Mouse (Mus musculus) thymus, adult 2 months (tissue): Measurements from ENCODE around the gene Sf3a3. TPM values are rescaled to one million over a fixed set of nuclear protein-coding genes. Genes with fewer than 3 reads are reported as not detected.

Experiments used
- DNase-seq: peaks from one replicate; pipeline ENCODE4 v3.0.0; 2021
- H3K27ac ChIP-seq: fragments of 200-500 bp; 2 replicates; pipeline ENCODE4 v1.5.1; 2012; ENCODE audit warnings: low read length, control low read depth; ENCODE audit not compliant: control insufficient read depth, insufficient read depth
- H3K27me3 ChIP-seq: fragments of 200-500 bp; 2 replicates; pipeline ENCODE4 v1.6.1; 2012; ENCODE audit warnings: mild to moderate bottlenecking, low read length, moderate library complexity, mixed read lengths; ENCODE audit not compliant: control insufficient read depth, insufficient read depth
- H3K36me3 ChIP-seq: fragments of 200-500 bp; 2 replicates; pipeline ENCODE4 v1.6.1; 2012; ENCODE audit warnings: mild to moderate bottlenecking, low read length, moderate library complexity; ENCODE audit not compliant: control insufficient read depth, insufficient read depth
- H3K4me1 ChIP-seq: fragments of 200-500 bp; replicated peaks from 2 replicates; pipeline ENCODE4 v1.6.1; 2012; ENCODE audit warnings: low read length; ENCODE audit not compliant: control insufficient read depth, insufficient read depth
- H3K4me3 ChIP-seq: fragments of 200-500 bp; 2 replicates; pipeline ENCODE4 v1.5.1; 2012; ENCODE audit warnings: mild to moderate bottlenecking, low read length, control low read depth, moderate library complexity; ENCODE audit not compliant: control insufficient read depth, insufficient read depth
- CTCF ChIP-seq: fragments of 200-500 bp; IDR thresholded peaks from 2 replicates; pipeline ENCODE4 v1.5.1; 2012; ENCODE audit warnings: mild to moderate bottlenecking, control low read depth, low read length, moderate library complexity, borderline replicate concordance; ENCODE audit not compliant: control insufficient read depth, poor library complexity, insufficient read depth; ENCODE audit errors: extremely low read depth
- POLR2A ChIP-seq: fragments of 200-500 bp; IDR thresholded peaks from 2 replicates; pipeline ENCODE4 v1.6.1; 2012; ENCODE audit warnings: mild to moderate bottlenecking, low read length, control low read depth, moderate library complexity; ENCODE audit not compliant: control insufficient read depth, poor library complexity, insufficient read depth; ENCODE audit errors: extremely low read depth
- WGBS: fragments of 180-500 bp; shearing (Covaris S2); methylation state at CpG from one replicate; pipeline ENCODE4 v1.1.7; 2018; 5-methylcytosine and 5-hydroxymethylcytosine counted together
- polyA plus RNA-seq: library from polyadenylated mRNA; depleted of rRNA; stranded (reverse); fragments of >200 nt; gene quantifications from 2 replicates; pipeline ENCODE4 v1.2.3, GENCODE M21; 2012

The Sf3a3 gene
- polyA plus RNA-seq, 1 experiment, result 25.3 TPM

DNA sequence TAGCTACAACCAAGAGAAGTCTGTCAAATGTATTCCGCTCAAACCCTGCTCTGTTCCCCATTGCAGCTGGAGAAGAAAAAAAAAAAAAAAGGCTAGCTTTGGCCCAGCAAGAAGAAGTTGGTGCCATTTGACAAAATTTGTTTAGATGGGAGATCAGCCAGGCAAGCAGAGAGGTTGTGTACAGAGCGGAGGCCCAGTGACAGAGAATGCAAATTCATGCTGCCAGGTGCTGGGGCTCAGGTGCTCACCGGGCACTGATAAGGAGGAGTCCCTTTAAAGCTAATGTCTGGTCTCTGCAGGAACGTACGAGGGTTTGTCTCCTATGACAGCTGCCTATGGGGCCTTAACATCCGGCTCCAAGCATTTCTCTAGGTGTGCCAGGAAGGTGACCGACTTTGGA lies 32.0 kb downstream of the Sf3a3 start:
- TF ChIP-seq POLR2A (no peak), CTCF (no peak)
- Histone ChIP-seq H3K36me3 (no peaks in the 10 kb centered on the region), H3K27me3 (no peaks in the 10 kb centered on the region), H3K4me1 (peaks cover 6% of the 10 kb centered on the region), H3K27ac (no peak overlapping the region), H3K4me3 (no peak overlapping the region)
- DNase-seq, result no peak
- WGBS, result 95% methylated on average over 7 of the region's 7 CpGs

DNA sequence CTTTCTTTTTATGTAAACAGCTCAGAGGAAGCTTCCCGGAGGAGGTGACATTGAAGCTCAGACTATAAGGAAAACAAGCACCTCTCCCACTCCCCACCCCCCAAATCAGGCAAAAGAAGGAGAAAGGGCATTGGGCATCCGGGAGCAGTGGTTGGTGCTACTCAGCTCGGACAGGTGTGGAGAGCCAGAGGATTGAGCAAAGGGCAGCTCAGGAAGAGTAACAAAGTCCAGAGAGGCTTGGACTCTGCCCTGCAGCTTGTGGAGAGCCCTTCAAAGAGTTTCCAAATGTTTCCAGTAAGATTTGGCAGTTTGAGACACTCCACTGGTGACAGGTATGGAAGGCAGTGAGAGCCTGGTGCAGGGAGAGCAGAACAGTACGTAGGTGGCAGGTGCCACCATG lies 33.3 kb downstream of the Sf3a3 start:
- no peak for TF ChIP-seq POLR2A
- TF ChIP-seq CTCF, result no peak
- 96% methylated on average over 4 of the region's 4 CpGs for WGBS
- no peak for DNase-seq
- no peaks in the 10 kb centered on the region for H3K27me3 ChIP-seq
- H3K36me3 ChIP-seq, result no peaks in the 10 kb centered on the region
- no peak overlapping the region for H3K27ac ChIP-seq
- peaks cover 2% of the 10 kb centered on the region for H3K4me1 ChIP-seq
- no peak overlapping the region for H3K4me3 ChIP-seq

DNA sequence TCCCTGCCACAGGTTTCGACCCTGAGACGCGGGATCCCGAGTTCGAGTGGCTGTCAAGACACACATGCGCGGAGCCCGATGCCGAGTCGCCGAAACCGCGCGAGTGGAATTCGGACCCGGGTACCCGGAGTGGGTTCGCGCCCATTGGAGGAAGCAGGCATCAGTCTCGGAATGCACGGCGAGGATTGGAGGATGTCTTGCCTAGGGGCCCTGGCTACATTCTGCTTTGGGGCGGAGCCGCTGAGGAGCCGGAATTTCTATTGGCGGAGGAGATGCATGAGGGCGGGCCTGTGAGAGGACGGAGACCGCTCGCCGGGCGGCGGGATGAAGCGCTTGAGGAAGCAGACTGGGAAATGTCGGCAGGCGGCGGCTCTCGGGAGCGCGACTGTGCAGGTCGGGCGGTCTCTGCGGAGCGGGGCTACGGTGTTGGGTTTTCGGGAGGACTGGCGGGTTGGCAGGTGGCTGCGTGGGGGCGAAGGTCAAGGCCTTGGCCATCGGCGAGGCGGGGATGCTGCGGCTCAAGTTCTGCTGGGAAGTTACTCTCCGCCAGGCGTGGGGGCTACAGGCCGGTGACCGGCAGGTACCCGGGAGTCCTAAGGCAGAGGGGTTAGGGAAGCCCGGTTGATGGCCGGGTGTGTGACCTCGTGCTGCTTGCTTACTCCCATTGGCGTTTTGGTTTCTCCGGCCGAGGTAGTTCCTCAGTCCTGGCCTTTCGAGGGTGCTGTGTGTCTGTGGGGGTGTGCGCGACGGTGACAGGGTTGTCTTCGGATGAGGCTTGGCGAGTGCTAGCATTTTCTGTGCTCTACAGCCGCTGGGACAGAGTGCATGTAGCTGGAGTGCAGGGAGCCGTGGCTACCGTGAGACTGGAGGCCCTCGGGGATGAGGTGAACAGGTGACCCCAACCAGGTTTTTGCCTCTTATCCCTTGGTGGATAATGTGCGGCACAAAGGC lies 37.0 kb downstream of the Sf3a3 start:
- Histone ChIP-seq H3K4me1 (peaks cover 28% of the 10 kb centered on the region), H3K27ac (peak overlapping the region; percentile 92; the same call in 1 of the 2 replicates)
- WGBS, result under 1% methylated on average over 75 of the region's 75 CpGs

DNA sequence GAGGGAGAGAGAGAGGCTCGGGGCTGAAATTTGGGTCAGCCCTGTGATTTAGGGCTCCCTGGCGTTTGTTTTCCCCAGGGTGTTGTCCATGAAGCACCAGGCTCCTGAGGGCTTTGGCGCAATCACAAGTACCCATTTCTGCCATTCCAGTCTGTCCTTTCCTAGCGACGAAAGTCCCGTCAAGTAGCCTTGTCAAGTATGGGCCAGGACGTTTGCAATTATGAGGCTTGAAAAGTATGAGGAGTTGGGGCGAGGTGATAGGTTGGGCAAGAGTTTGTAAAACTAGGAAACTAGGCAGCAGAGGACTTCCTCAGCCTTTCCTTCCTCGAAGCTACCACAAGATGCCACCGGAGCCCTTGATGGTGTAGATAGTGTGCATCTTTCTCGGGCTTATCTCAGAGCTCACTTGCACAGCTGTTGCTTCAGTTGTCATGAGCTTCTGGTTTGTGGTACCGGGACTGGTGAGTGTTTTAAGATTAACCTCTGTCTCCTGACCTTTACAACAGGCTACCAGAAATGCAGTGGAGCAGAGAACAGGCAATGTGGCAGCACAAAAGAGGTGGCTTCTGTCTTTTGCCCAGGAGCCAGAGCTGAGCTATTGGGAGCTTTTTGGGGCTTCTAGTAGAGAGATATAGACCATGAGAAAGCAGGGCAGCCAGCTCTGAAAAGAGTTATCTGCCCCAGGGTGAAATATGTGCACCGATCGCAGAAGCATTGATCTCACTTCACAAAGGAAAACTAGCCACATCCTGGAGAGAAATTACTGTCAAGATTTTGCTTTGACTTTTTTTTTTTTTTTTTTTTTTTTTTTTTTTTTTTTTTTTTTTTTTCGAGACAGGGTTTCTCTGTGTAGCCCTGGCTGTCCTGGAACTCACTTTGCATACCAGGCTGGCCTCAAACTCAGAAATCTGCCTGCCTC lies 38.0 kb downstream of the Sf3a3 start:
- H3K27ac ChIP-seq, result peak overlapping the region; percentile 92
- DNase-seq, result peak; percentile 53
- TF ChIP-seq POLR2A (no peak), CTCF (no peak)
- WGBS, result 2% methylated on average over 15 of the region's 15 CpGs
- H3K36me3 ChIP-seq, result no peaks in the 10 kb centered on the region
- peak overlapping the region; percentile 63 for H3K4me3 ChIP-seq
- no peaks in the 10 kb centered on the region for H3K27me3 ChIP-seq
- peaks cover 36% of the 10 kb centered on the region for H3K4me1 ChIP-seq

More for the DNA sequence above, 37.0 kb downstream of the Sf3a3 start:
- Histone ChIP-seq H3K4me3 (peak overlapping the region; percentile 67), H3K27me3 (no peaks in the 10 kb centered on the region), H3K36me3 (no peaks in the 10 kb centered on the region)
- DNase-seq, result peak; percentile 99
- TF ChIP-seq CTCF (0 out of 2 replicates have a peak, but pooled peaks have one; percentile 38), POLR2A (peak; percentile 79)

DNA sequence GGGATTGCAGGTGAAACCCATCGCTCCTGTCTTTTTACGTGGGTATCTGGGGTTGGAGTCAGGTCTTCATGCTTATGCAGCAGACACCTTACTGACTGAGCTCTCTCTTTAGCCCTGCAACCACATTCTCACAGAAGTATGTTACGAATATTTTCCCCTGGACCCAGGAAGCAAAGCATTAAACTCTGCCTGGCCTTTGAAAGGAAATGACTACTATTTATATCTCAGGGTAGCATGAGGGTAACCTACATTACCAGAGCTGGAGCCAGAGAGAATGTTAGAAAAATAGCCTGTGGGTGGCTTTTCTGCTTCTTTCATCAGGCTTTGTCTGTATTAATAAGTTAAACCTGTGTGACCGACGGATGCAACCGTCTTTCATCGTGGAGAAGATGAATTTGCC lies 41.0 kb downstream of the Sf3a3 start:
- no peak for TF ChIP-seq POLR2A
- no peak for TF ChIP-seq CTCF
- H3K36me3 ChIP-seq, result no peaks in the 10 kb centered on the region
- H3K4me1 ChIP-seq, result peaks cover 52% of the 10 kb centered on the region
- peak overlapping the region; percentile 22 for H3K27ac ChIP-seq
- no peaks in the 10 kb centered on the region for H3K27me3 ChIP-seq
- WGBS, result 35% methylated on average over 7 of the region's 7 CpGs
- no peak for DNase-seq
- no peak overlapping the region for H3K4me3 ChIP-seq

DNA sequence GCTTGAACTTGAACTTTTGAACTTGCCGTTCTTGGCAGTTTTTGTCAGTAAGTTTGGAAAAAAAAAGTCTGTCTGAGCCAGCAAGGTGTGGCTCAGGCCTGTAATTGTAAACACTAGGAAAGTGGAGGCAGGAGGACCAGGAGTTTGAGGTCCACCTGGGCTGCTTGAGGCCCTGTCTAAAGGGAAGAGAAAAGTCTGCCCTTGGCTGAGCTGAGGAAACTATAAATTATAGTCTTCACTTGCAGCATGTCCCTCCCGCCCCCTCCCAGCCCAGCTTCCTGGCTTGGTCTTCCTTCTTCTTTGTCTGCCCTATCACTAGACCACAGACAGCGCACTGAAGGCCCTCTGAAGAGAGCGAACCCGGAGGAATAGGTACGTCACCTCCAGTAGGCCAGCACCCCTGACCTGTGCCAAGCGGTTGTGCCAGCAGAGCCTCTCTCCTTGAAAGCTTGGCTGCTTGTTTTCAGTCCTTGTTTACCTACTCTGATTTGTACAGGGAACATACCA lies 44.8 kb downstream of the Sf3a3 start:
- H3K27ac ChIP-seq, result peak overlapping the region; percentile 62; the same call in 1 of the 2 replicates
- no peak for DNase-seq
- WGBS, result 27% methylated on average over 7 of the region's 7 CpGs
- H3K4me3 ChIP-seq, result no peak overlapping the region
- no peaks in the 10 kb centered on the region for H3K36me3 ChIP-seq
- TF ChIP-seq CTCF (no peak), POLR2A (no peak)
- no peaks in the 10 kb centered on the region for H3K27me3 ChIP-seq
- peaks cover 38% of the 10 kb centered on the region for H3K4me1 ChIP-seq
